Mouse (Mus musculus): ENCODE measurements around the gene Pik3r5. TPM values are rescaled to one million over a fixed set of nuclear protein-coding genes. Genes with fewer than 3 reads are reported as not detected.

Gene Pik3r5
- polyA plus RNA-seq, 2 experiments = 0.46 to 0.66 TPM

GRCm38 (mm10) chr11:68464260-68464659 lies 32.3 kb downstream of the Pik3r5 start:
- H3K9ac ChIP-seq (replicated peaks) = no peak overlapping the region
- TF ChIP-seq CTCF (IDR thresholded peaks at IDR 0.05; ENCODE audit: low read depth) = no peak
- no peak for TF ChIP-seq EP300 (IDR thresholded peaks at IDR 0.05; ENCODE audit: low read depth)
- H3K36me3 ChIP-seq (replicated peaks; ENCODE audit: control insufficient read depth, insufficient read depth, low read depth) = no peaks in the 10 kb centered on the region
- H3K9me3 ChIP-seq (ENCODE audit: control insufficient read depth, low read length) = no peaks in the 10 kb centered on the region
- H3K4me3 ChIP-seq (ENCODE audit: insufficient read depth in 1 of 2, low read depth in 2 of 2, low read length in 2 of 2) = no peak overlapping the region
- no peaks in the 10 kb centered on the region for H3K27me3 ChIP-seq (ENCODE audit: control insufficient read depth, insufficient read depth, low read length)
- H3K27ac ChIP-seq = no peak overlapping the region
- WGBS (ENCODE audit: insufficient replicate concordance) = 52% methylated on average over 5 of the region's 5 CpGs
- no peak for DNase-seq (ENCODE audit: low read depth in 3 of 3, low spot score in 3 of 3)
- H3K4me1 ChIP-seq (replicated peaks; ENCODE audit: control insufficient read depth in 2 of 2, insufficient read depth in 2 of 2, low read length in 1 of 2) = no peaks in the 10 kb centered on the region
- ATAC-seq (ENCODE audit: insufficient read depth) = no peak
- H3K4me2 ChIP-seq (ENCODE audit: low read depth) = no peak overlapping the region

- Histone ChIP-seq H3K4me3 (ENCODE audit: insufficient read depth in 1 of 2, low read depth in 2 of 2, low read length in 2 of 2) (no peak overlapping the region), H3K4me2 (ENCODE audit: low read depth) (no peak overlapping the region), H3K36me3 (replicated peaks; ENCODE audit: control insufficient read depth, insufficient read depth, low read depth) (no peaks in the 10 kb centered on the region), H3K9ac (replicated peaks) (no peak overlapping the region), H3K4me1 (replicated peaks; ENCODE audit: control insufficient read depth in 2 of 2, insufficient read depth in 2 of 2, low read length in 1 of 2) (no peaks in the 10 kb centered on the region), H3K9me3 (ENCODE audit: control insufficient read depth, low read length) (no peaks in the 10 kb centered on the region), H3K27ac (no peak overlapping the region), H3K27me3 (ENCODE audit: control insufficient read depth, insufficient read depth, low read length) (no peaks in the 10 kb centered on the region)
- TF ChIP-seq EP300 (IDR thresholded peaks at IDR 0.05; ENCODE audit: low read depth) (no peak), CTCF (IDR thresholded peaks at IDR 0.05; ENCODE audit: low read depth) (no peak)
- no peak for DNase-seq (ENCODE audit: low read depth in 3 of 3, low spot score in 3 of 3)
- ATAC-seq (ENCODE audit: insufficient read depth) = no peak
- WGBS (ENCODE audit: insufficient replicate concordance) = 43% methylated on average over 2 of the region's 2 CpGs
Observed at GRCm38 (mm10) chr11:68465090-68465489, 33.2 kb downstream of the Pik3r5 start.

GRCm38 (mm10) chr11:68467441-68467840 lies 35.5 kb downstream of the Pik3r5 start:
- 61% methylated on average over 7 of the region's 7 CpGs for WGBS (ENCODE audit: insufficient replicate concordance)
- no peaks in the 10 kb centered on the region for H3K4me1 ChIP-seq (replicated peaks; ENCODE audit: control insufficient read depth in 2 of 2, insufficient read depth in 2 of 2, low read length in 1 of 2)
- H3K36me3 ChIP-seq (replicated peaks; ENCODE audit: control insufficient read depth, insufficient read depth, low read depth) = no peaks in the 10 kb centered on the region
- H3K4me2 ChIP-seq (ENCODE audit: low read depth) = no peak overlapping the region
- no peaks in the 10 kb centered on the region for H3K9me3 ChIP-seq (ENCODE audit: control insufficient read depth, low read length)
- H3K9ac ChIP-seq (replicated peaks) = no peak overlapping the region
- no peak overlapping the region for H3K4me3 ChIP-seq (ENCODE audit: insufficient read depth in 1 of 2, low read depth in 2 of 2, low read length in 2 of 2)
- no peak for ATAC-seq (ENCODE audit: insufficient read depth)
- TF ChIP-seq CTCF (IDR thresholded peaks at IDR 0.05; ENCODE audit: low read depth) (no peak), EP300 (IDR thresholded peaks at IDR 0.05; ENCODE audit: low read depth) (no peak)
- DNase-seq (ENCODE audit: low read depth in 3 of 3, low spot score in 3 of 3) = no peak
- H3K27ac ChIP-seq = no peak overlapping the region
- H3K27me3 ChIP-seq (ENCODE audit: control insufficient read depth, insufficient read depth, low read length) = no peaks in the 10 kb centered on the region

GRCm38 (mm10) chr11:68467962-68468612 lies 36.2 kb downstream of the Pik3r5 start:
- 50% methylated on average over 9 of the region's 9 CpGs for WGBS (ENCODE audit: insufficient replicate concordance)
- TF ChIP-seq CTCF (IDR thresholded peaks at IDR 0.05; ENCODE audit: low read depth) (no peak), EP300 (IDR thresholded peaks at IDR 0.05; ENCODE audit: low read depth) (no peak)
- no peak overlapping the region for H3K9ac ChIP-seq (replicated peaks)
- ATAC-seq (ENCODE audit: insufficient read depth) (no peak), DNase-seq (ENCODE audit: low read depth in 3 of 3, low spot score in 3 of 3) (no peak)
- no peaks in the 10 kb centered on the region for H3K36me3 ChIP-seq (replicated peaks; ENCODE audit: control insufficient read depth, insufficient read depth, low read depth)
- H3K4me2 ChIP-seq (ENCODE audit: low read depth) = no peak overlapping the region
- no peak overlapping the region for H3K27ac ChIP-seq
- no peaks in the 10 kb centered on the region for H3K4me1 ChIP-seq (replicated peaks; ENCODE audit: control insufficient read depth in 2 of 2, insufficient read depth in 2 of 2, low read length in 1 of 2)
- H3K4me3 ChIP-seq (ENCODE audit: insufficient read depth in 1 of 2, low read depth in 2 of 2, low read length in 2 of 2) = no peak overlapping the region
- H3K27me3 ChIP-seq (ENCODE audit: control insufficient read depth, insufficient read depth, low read length) = no peaks in the 10 kb centered on the region
- H3K9me3 ChIP-seq (ENCODE audit: control insufficient read depth, low read length) = no peaks in the 10 kb centered on the region

- no peaks in the 10 kb centered on the region for H3K27me3 ChIP-seq (ENCODE audit: control insufficient read depth, insufficient read depth, low read length)
- 57% methylated on average over 4 of the region's 4 CpGs for WGBS (ENCODE audit: insufficient replicate concordance)
- ATAC-seq (ENCODE audit: insufficient read depth) = no peak
- H3K4me2 ChIP-seq (ENCODE audit: low read depth) = no peak overlapping the region
- H3K4me1 ChIP-seq (replicated peaks; ENCODE audit: control insufficient read depth in 2 of 2, insufficient read depth in 2 of 2, low read length in 1 of 2) = no peaks in the 10 kb centered on the region
- no peak overlapping the region for H3K4me3 ChIP-seq (ENCODE audit: insufficient read depth in 1 of 2, low read depth in 2 of 2, low read length in 2 of 2)
- no peaks in the 10 kb centered on the region for H3K9me3 ChIP-seq (ENCODE audit: control insufficient read depth, low read length)
- DNase-seq (ENCODE audit: low read depth in 3 of 3, low spot score in 3 of 3) = no peak
- no peak overlapping the region for H3K9ac ChIP-seq (replicated peaks)
- TF ChIP-seq EP300 (IDR thresholded peaks at IDR 0.05; ENCODE audit: low read depth) (no peak), CTCF (IDR thresholded peaks at IDR 0.05; ENCODE audit: low read depth) (no peak)
- no peaks in the 10 kb centered on the region for H3K36me3 ChIP-seq (replicated peaks; ENCODE audit: control insufficient read depth, insufficient read depth, low read depth)
- H3K27ac ChIP-seq = no peak overlapping the region
Observed at GRCm38 (mm10) chr11:68468886-68469285, 37.0 kb downstream of the Pik3r5 start.

All from liver, embryonic 14.5 days (tissue).